Mouse (Mus musculus): ENCODE measurements around the gene Grin3a.

DNA sequence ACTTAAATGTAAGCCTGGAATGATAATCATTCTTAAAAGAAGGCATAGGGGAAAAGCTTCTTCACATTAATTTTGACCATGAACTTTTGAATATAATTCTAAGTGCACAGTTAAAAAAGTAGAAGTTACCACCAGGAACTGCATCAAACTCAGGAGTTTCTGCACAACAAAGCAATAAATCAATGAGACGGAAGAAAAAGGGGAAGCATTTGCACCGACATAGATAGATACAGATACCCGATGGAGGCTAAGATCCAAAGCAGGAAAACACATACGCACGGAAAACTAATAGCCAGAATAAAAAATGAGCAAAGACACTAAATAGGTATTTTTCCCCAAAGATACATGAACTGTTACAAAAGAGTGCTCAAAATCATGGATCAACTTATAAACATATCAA lies 102.7 kb downstream of the Grin3a start:
- TF ChIP-seq GATA1 (IDR thresholded peaks at IDR 0.05; ENCODE audit: borderline replicate concordance, low read length) (no peak), FLI1 (IDR thresholded peaks at IDR 0.05; ENCODE audit: low read length) (no peak)
